Mouse (Mus musculus): Measurements from ENCODE around the gene Usp3.

DNA sequence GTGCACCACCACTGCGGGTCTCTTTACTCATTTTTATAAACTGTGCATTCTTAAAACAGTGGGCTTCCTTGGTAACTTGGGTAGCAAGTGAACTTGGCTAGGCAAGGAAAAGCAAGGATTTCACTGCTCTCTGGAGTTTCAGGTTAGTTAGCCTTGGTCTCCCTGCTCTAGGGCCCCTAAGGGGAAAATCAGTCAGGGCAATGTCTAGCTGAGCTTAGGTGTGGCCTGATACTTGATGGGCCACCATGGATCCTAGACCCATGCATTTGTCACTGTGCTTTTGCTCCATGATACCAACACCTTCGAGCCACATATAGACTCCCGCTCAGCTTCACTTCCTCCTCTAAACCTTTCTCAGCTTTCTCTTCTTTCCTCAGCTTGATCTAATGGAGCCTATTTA lies 71.3 kb downstream of the Usp3 start:
- TF ChIP-seq POLR2A (IDR thresholded peaks at IDR 0.05; ENCODE audit: insufficient read depth, low read depth, low read length) (no peak), CTCF (IDR thresholded peaks at IDR 0.05) (no peak), EP300 (IDR thresholded peaks at IDR 0.05; ENCODE audit: insufficient read depth, low read depth, low read length) (no peak)
